Mouse (Mus musculus) gastrocnemius, postnatal 36 days (tissue): ENCODE measurements at regions not wholly inside any gene's neighbourhood (a gene's known extent, or its start where the extent isn't known, plus 50 kb on each side); places are given as distances from the start of the nearest gene placed in this dataset.

Source experiments
- DNase-seq, 2 experiments: peaks; one replicate each; pipeline ENCODE4 v3.0.0; 2022
- intact Hi-C: fragments of 180-260 bp; cut with DNase I; formaldehyde crosslinking; loops from one replicate; pipeline ENCODE4 v1.15.1; 2025

DNA sequence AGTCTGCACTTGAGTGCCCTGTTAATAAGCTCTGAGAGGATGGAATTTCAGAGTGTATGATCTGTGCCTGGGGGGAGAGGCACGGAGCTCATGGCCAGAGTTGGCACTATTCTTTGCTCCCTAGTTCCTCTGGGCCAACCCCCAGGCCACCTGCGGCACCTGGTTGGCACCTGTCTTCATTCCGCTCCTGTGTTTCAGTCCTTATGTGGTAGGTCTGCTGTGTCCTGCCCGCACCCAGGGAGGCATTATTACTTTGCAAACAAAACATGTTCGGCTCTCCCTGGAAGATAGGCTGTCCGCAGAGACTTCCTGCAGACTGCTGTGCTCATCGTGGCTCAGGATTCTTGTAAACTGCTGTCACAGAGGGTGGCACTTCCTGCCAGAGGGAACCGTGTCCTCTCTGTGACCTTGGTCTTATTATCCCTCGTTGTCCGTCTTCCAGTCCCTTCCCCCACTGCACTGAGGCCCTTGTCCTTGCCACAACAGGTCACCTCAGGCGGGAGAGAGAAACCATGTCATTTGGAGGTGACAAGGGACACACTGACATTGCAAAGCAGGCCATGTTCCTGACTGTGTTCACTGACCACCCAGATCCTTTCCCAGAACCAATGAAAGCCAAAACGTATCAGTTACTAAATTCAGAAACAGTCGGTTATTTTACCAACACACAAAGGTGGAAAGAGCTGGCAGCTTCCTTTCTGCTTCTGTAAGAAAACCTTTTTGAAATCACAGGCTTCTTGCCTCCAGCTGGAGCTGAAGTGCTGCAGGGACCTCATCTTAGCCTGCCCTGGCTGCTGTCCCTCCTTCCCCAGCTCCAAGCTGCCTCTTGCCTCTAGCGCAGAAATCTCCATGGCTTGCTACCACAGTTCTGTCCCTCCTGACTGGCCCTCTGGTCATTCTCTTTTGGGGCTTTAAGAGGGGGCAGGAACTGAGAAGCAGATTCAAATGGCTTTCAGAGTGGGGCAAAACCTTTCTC lies 777.0 kb upstream of the Car8 start:
- intact Hi-C loops, result no loop called here
- no peak for DNase-seq

GRCm38 (mm10) chr4:9014986-9015385 lies 776.1 kb upstream of the Car8 start:
- intact Hi-C loops, result no loop called here
- DNase-seq, result no peak

DNA sequence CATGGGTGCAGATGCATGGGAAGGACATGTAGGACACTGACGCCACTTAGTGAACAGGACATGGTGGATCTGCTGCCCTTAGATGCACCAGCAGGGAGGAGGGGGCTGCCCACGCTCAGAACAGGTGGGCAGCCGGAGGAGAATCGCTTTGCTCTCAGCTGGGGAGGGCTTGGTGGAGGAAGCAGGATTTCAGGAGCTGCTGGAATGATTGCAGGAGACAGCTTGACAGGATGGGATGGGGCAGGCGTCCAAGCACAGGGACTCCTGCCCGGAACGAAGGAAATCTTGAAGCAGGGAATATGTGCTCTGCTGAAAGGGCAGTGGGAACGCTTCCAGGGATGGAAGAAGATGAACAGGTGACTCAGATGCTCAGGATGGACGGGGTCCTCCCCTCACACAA lies 773.9 kb upstream of the Car8 start:
- intact Hi-C loops, result no loop called here
- DNase-seq, result no peak

- DNase-seq, result no peak
- intact Hi-C loops, result no loop called here
Measured at GRCm38 (mm10) chr4:9011952-9012351, 773.1 kb upstream of the Car8 start.

- intact Hi-C loops, result no loop called here
- no peak for DNase-seq
Measured at GRCm38 (mm10) chr4:9011129-9011518, 772.3 kb upstream of the Car8 start.

DNA sequence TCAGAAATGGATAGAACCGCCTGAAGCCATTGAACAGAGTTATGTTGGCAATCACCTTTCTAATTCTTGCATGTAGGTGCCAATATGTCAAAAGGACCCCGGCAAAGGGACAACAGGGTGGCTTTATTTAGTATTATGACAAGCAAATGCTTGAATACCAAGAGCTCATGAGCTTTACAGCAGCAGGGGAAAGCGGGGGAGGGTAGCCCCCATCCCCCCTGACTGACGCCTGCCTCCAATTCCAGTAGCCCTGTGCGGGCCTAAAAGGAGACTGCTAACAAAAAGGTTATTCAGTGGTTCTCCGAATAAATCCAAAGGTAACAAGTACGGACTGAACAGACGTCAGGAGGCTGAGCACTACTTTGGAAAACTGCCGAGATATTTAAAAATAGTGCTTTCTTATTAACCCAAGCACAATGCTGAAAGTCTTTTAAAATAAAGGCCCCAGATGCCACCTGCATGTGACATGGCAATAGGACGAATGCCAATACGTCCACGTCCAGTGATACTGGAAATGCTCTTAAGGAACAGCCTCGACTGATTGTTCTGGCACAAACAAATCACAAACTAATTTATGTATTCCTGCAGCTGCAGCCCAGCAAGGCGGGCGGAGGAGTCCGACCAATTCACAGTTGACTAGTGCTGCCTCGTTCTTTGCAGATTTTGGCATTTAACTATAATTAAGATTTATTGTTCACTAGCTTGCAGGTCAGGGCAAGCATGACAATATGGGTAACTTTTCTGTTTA lies 771.7 kb upstream of the Car8 start:
- no peak for DNase-seq
- intact Hi-C loops, result no loop called here

DNA sequence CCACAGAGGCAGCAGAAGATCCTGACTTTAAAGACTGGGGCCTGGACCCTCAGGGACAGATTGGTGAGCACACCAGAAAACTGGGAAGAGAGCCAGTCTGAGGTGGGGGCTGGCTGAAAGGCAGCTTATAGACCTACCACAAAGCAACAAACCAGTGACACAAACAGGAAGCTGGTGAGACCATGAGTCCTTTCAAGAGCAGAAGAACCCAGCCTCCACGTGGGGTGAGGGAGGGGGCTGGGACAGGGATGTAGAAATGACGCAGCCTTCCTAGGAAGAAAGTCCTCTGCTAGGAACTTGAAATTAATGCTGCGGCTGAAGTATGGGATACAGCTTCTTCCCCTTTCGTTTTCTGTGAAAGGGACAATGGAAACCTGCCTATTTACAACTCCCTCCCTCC lies 770.8 kb upstream of the Car8 start:
- no peak for DNase-seq
- intact Hi-C loops, result no loop called here

- DNase-seq, result no peak
- intact Hi-C loops, result no loop called here
Measured at GRCm38 (mm10) chr4:9005938-9006626, 767.2 kb upstream of the Car8 start.

- DNase-seq, result no peak
- intact Hi-C loops, result loop anchor here (5.0 kb wide), 1 partner anchor 37 kb away; no protein-coding TSS in a partner anchor
Measured at GRCm38 (mm10) chr4:9003891-9004290, 765.0 kb upstream of the Car8 start.

- DNase-seq, result no peak
- intact Hi-C loops, result loop anchor here (5.0 kb wide), 1 partner anchor 35 kb away; no protein-coding TSS in a partner anchor
Measured at GRCm38 (mm10) chr4:9002380-9002779, 763.5 kb upstream of the Car8 start.

DNA sequence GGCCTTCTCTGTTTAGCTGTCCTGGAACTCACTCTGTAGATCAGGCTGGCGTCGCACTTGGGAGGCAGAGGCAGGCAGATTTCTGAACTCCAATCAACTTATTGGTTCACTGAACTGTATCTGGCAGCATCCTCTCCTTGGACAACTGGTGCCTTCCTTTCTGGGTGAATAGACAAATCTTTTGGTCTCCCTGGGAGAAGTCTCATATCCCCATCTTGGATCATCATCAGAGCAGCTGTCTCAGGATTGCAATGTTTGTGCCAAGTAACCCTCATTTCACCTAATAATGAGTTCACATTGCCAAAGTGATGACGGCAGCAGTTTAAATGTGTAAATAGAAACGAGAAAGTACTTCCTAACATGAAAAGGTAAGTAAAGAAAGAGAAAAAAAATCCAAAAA lies 759.8 kb upstream of the Car8 start:
- no peak for DNase-seq
- intact Hi-C loops, result no loop called here

GRCm38 (mm10) chr4:8992171-8992570 lies 753.3 kb upstream of the Car8 start:
- DNase-seq, result no peak
- intact Hi-C loops, result no loop called here

DNA sequence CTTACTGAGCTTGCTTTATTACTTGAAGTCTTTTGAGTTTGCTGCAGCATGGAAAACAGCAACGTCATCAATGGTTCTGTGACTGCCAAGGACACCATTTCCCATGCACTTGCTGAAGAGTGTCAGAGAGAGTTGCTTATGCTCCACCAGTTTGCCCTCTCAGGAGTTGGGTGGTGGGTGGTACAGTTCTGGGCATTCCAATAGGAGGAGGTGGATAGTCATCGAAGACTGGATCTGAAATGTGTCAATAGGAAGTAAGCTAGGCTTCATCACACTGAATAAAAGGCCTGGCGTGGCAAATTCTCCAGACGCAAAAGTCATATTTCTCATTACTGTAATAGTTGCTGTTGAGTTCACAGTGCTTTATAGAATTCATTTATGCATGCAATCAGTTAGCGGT lies 751.7 kb upstream of the Car8 start:
- no peak for DNase-seq
- intact Hi-C loops, result no loop called here

DNA sequence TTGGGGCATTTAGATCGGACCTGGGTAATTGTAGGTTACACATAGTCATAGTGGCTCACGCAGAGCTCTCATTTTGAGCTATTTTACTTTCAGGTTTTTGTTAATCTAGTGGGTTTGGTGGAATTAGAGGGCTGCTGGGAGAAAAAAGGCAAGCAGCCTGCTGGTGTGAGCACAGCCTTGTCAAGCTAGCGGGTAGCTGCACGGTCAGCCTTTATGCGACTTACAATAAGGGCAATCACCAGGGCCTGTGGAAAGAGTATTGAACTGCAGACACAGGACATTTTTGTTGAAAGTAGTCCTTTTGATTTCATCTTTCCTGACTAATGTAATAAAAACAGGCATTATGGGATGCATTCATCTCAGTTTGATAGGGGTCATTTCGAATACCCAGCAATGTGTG lies 750.8 kb upstream of the Car8 start:
- no peak for DNase-seq
- intact Hi-C loops, result no loop called here

DNA sequence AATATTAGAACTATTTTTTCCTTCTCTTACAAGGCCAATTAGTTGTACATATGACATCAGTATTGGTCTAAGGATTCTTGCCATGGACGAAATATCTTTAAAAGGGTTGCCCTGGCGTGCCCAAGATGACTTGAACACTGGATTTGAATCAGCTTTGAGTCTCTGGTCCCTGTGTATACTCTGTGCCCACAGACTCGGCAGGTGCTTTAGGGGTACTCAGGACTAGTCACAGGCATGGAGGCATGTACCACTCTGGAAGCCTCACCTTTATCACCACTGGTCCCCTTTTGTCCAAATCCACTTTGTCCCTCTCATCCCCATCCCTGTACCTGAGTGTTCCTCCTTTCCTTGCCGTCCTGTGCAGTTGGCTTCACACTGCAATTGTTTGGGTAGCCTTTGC lies 750.3 kb upstream of the Car8 start:
- DNase-seq, result no peak
- intact Hi-C loops, result no loop called here

DNA sequence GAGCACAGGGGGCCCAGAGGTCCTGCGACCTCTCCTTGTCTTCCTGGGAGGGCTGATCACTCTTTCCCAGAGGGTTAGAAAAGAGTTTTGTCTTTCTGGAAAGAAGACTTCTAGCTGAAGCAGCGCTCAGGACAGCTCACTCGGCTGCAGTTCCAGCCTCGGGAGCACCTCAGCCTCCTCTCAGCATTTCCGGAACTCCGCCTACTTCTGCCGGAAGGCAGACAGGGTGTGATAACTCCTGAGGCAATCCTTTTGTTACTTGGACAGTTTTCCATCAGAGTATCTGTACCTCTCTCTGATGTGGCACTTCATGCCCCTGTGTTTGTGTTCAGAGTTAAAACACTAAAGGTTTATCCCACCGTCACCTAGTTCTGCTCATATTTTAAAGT lies 749.5 kb upstream of the Car8 start:
- intact Hi-C loops, result no loop called here
- DNase-seq, result no peak

DNA sequence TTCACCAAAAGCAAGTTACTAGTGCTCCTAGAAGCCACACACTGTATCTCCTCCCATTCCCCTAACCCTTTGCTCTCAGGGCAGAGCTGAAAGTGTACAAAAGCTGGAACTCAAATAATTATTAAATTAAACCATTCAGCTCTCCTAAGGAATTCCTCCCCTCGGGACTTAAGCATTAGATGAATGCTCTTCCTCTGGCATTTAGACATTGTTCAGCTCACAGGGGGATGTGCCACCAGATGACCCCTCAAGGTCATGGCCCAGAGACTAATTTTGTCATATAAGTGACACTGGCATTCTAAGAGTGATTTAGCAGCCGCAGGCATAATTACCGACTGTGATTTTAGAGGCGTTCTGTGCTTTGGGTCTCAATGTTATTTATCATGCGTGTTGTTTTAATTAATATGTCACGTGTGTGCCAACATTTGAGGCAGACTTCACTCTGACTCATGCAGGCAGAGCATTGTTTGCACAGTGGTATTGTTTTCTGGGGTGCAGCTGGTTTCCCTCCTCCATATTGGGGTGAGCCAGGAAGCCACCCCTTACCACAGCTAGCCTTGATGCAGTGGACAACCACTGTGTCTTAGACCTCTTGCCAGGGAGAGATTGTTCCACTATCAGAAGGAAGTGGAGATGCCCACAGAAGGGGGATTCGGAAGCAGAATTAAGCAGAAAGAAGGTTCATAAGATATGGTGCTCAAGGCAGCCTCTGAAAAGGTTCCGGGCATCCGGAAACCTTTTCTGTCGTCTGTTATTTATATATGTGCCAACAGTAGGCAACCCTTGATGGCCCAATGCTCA lies 748.9 kb upstream of the Car8 start:
- no peak for DNase-seq

DNA sequence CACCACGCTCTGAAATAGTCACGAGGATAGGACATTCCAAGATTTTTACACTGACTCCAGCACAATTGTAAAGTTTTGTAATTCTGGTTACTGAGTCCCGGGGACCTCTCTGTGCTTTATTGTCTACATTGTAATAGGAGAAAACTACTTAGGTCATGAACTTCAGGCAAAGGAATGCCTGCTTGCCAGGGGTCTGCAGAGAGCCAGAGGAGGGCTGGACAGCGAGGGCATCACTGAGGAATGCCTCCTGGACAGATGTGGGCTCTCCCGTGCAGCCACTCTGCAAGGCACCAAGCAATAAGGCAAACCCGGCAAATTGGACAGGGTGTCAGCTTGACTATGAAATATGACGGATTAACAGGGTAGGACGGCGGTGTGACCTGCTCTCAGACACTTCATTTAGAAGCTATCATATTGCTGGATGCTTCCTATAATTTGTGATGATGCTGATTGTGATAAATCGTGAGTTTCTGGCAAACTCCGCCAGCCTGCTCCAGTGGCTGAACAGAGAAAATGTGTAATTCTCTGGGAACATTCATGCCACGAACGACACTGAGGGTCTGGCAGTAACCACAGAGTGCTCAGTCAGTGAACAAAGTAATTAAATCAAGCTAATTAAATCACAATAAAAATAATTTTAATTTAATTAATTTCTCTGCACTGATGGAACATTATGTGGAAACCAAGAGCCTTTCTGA lies 747.7 kb upstream of the Car8 start:
- intact Hi-C loops, result no loop called here
- DNase-seq, result no peak

More for the DNA sequence above, 748.9 kb upstream of the Car8 start:
- intact Hi-C loops, result no loop called here

GRCm38 (mm10) chr4:8984059-8984606 lies 745.3 kb upstream of the Car8 start:
- intact Hi-C loops, result no loop called here
- DNase-seq, result no peak
